Mouse (Mus musculus) G1E (cell line): ENCODE data around the gene Nap1l4. TPM values are rescaled to one million over a fixed set of nuclear protein-coding genes. Genes with fewer than 3 reads are reported as not detected.
A peak's percentile ranks its signal among the peaks of the same experiment; 100 is the strongest.

Experiments
- ATAC-seq: 2 replicates; pipeline ENCODE4 v1.8.0; 2016; ENCODE audit warnings: mild to moderate bottlenecking; ENCODE audit not compliant: insufficient number of reproducible peaks, poor library complexity, low FRiP score, severe bottlenecking; ENCODE audit errors: extremely low read depth
- DNase-seq: peaks from one replicate; pipeline ENCODE4 v3.0.0; 2012; ENCODE audit warnings: low spot score
- H3K27me3 ChIP-seq: 2 replicates; pipeline ENCODE4 v1.6.1; 2012; ENCODE audit warnings: mild to moderate bottlenecking, low read length, inconsistent platforms; ENCODE audit not compliant: insufficient read depth
- H3K36me3 ChIP-seq: replicated peaks from 2 replicates; pipeline ENCODE3; 2012; ENCODE audit warnings: mild to moderate bottlenecking, inconsistent platforms
- H3K4me1 ChIP-seq: 2 replicates; pipeline ENCODE4 v1.6.1; 2012; ENCODE audit warnings: low read depth, low read length, inconsistent platforms, mixed read lengths; ENCODE audit not compliant: insufficient read depth
- H3K4me3 ChIP-seq: 2 replicates; pipeline ENCODE4 v1.5.1; 2012; ENCODE audit warnings: low read depth, mild to moderate bottlenecking, inconsistent platforms, low read length, moderate library complexity, mixed read lengths
- H3K9me3 ChIP-seq: replicated peaks from 2 replicates; pipeline ENCODE4 v1.6.1; 2012; ENCODE audit warnings: inconsistent platforms
- CTCF ChIP-seq: IDR thresholded peaks from 2 replicates; pipeline ENCODE4 v1.5.1; 2012; ENCODE audit warnings: low read depth, low read length, inconsistent platforms, mixed read lengths
- GATA1 ChIP-seq: IDR thresholded peaks from 2 replicates; pipeline ENCODE4 v1.6.1; 2012; ENCODE audit warnings: borderline replicate concordance, low read length, inconsistent platforms, mixed read lengths
- GATA2 ChIP-seq: IDR thresholded peaks from 2 replicates; pipeline ENCODE4 v1.6.1; 2012; ENCODE audit warnings: low read depth, low read length, inconsistent platforms, borderline replicate concordance
- POLR2AphosphoS5 ChIP-seq: IDR thresholded peaks from 2 replicates; pipeline ENCODE4 v1.6.1; 2012; ENCODE audit warnings: low read depth, low read length, inconsistent platforms; ENCODE audit not compliant: insufficient replicate concordance
- TAL1 ChIP-seq: conservative IDR thresholded peaks from 2 replicates; pipeline ENCODE4 v1.6.1; 2012; ENCODE audit warnings: low read depth, low read length, inconsistent platforms, mixed read lengths
- polyA plus RNA-seq: library from polyadenylated mRNA; stranded (reverse); fragments of >175 nt; gene quantifications from 2 replicates; pipeline ENCODE4 v1.2.3, GENCODE M21; 2012
- total RNA-seq, 2 experiments: library from RNA; stranded (forward) in 1 of 2; stranded (reverse) in 1 of 2; fragments of 200-1000 nt in 1 of 2; fragments of >200 nt in 1 of 2; fragmentation: Nextera tagmentation in 1 of 2; gene quantifications; 2 replicates each; pipeline ENCODE4 v1.2.3; 2014 to 2017

Nap1l4 gene
- total and polyA plus RNA-seq, 3 experiments: 84.7 to 158 (median 96.6) TPM

GRCm38 (mm10) chr7:143575751-143576150 is 26.8 kb upstream of the Nap1l4 start:
- DNase-seq: no peak
- Histone ChIP-seq H3K9me3 (no peaks in the 10 kb centered on the region), H3K36me3 (peaks cover 98% of the 10 kb centered on the region), H3K4me3 (no peak overlapping the region), H3K27me3 (no peaks in the 10 kb centered on the region), H3K4me1 (peaks cover 7% of the 10 kb centered on the region; the same call in 1 of the 2 replicates)
- no peak for TF ChIP-seq POLR2AphosphoS5
- no peak for TF ChIP-seq GATA2
- ATAC-seq: no peak

- H3K4me1 ChIP-seq: peaks cover 55% of the 10 kb centered on the region
- peak; percentile 77 for DNase-seq
- peaks cover 94% of the 10 kb centered on the region for H3K36me3 ChIP-seq
Observed at GRCm38 (mm10) chr7:143565648-143566039, 16.7 kb upstream of the Nap1l4 start.

GRCm38 (mm10) chr7:143565015-143565647 is 16.2 kb upstream of the Nap1l4 start:
- Histone ChIP-seq H3K27me3 (no peaks in the 10 kb centered on the region), H3K4me1 (peaks cover 55% of the 10 kb centered on the region), H3K9me3 (no peaks in the 10 kb centered on the region), H3K36me3 (peaks cover 94% of the 10 kb centered on the region), H3K4me3 (peak overlapping the region; percentile 47; the same call in 1 of the 2 replicates)
- no peak for ATAC-seq
- DNase-seq: no peak
- no peak for TF ChIP-seq GATA1
- no peak for TF ChIP-seq POLR2AphosphoS5
- no peak for TF ChIP-seq GATA2
- no peak for TF ChIP-seq CTCF
- no peak for TF ChIP-seq TAL1

More at GRCm38 (mm10) chr7:143565648-143566039, 16.7 kb upstream of the Nap1l4 start:
- no peaks in the 10 kb centered on the region for H3K9me3 ChIP-seq
- no peak for TF ChIP-seq GATA1
- TF ChIP-seq TAL1: peak; percentile 99
- 0 out of 2 replicates have a peak, but pooled peaks have one; percentile 57 for TF ChIP-seq GATA2
- TF ChIP-seq CTCF: no peak
- TF ChIP-seq POLR2AphosphoS5: no peak
- no peaks in the 10 kb centered on the region for H3K27me3 ChIP-seq
- no peak overlapping the region; the same call in 1 of the 2 replicates for H3K4me3 ChIP-seq
- ATAC-seq: peak; percentile 95

- Histone ChIP-seq H3K4me3 (no peak overlapping the region), H3K9me3 (no peaks in the 10 kb centered on the region), H3K36me3 (peaks cover 94% of the 10 kb centered on the region), H3K4me1 (peaks cover 58% of the 10 kb centered on the region), H3K27me3 (no peaks in the 10 kb centered on the region)
- ATAC-seq: no peak
- TF ChIP-seq GATA1 (no peak), POLR2AphosphoS5 (no peak), TAL1 (no peak), CTCF (no peak), GATA2 (no peak)
- no peak for DNase-seq
Observed at GRCm38 (mm10) chr7:143563787-143564186, 14.9 kb upstream of the Nap1l4 start.

GRCm38 (mm10) chr7:143557616-143558015 is 8.7 kb upstream of the Nap1l4 start:
- Histone ChIP-seq H3K4me1 (peaks cover 39% of the 10 kb centered on the region), H3K9me3 (no peaks in the 10 kb centered on the region), H3K36me3 (peaks cover 99% of the 10 kb centered on the region), H3K27me3 (no peaks in the 10 kb centered on the region), H3K4me3 (peak overlapping the region; percentile 47; the same call in 1 of the 2 replicates)
- peak; percentile 12 for DNase-seq
- ATAC-seq: no peak
- TF ChIP-seq CTCF: no peak
- no peak for TF ChIP-seq GATA2
- TF ChIP-seq POLR2AphosphoS5: no peak
- no peak for TF ChIP-seq GATA1
- no peak for TF ChIP-seq TAL1

GRCm38 (mm10) chr7:143556964-143557610 is 8.2 kb upstream of the Nap1l4 start:
- ATAC-seq (peak; percentile 87), DNase-seq (peak; percentile 57)
- Histone ChIP-seq H3K36me3 (peaks cover 97% of the 10 kb centered on the region), H3K27me3 (no peaks in the 10 kb centered on the region), H3K4me3 (peak overlapping the region; percentile 47; the same call in 1 of the 2 replicates), H3K9me3 (no peaks in the 10 kb centered on the region), H3K4me1 (peaks cover 41% of the 10 kb centered on the region)
- TF ChIP-seq TAL1 (0 out of 2 replicates have a peak, but pooled peaks have one; percentile 19), CTCF (no peak), POLR2AphosphoS5 (no peak), GATA2 (no peak), GATA1 (no peak)
